Mouse (Mus musculus) adrenal gland, postnatal 36 days (tissue): Measurements from ENCODE around the gene Phc2. TPM values are rescaled to one million over a fixed set of nuclear protein-coding genes. Genes with fewer than 3 reads are reported as not detected.
"Not testable (repeated sequence)": the region's sequence is repeated elsewhere in the genome, so short reads cannot be mapped to it uniquely, and the experiment has no call there.

Experiments
- DNase-seq, 2 experiments: peaks; one replicate each; pipeline ENCODE4 v3.0.0; 2021; ENCODE audit warnings: mixed read lengths in 1 of 2
- long read RNA-seq, 2 experiments: library from polyadenylated mRNA; stranded (forward); transcript quantifications; one replicate each; pipeline ENCODE4 v2.0.0; 2021; ENCODE audit warnings: borderline sequencing depth in 2 of 2
- total RNA-seq, 2 experiments: library from RNA; stranded (reverse); gene quantifications; 2 replicates each; pipeline ENCODE4 v1.2.3; 2021

Gene Phc2
- total RNA-seq: 10 to 100 TPM; 74.8 to 83.2 TPM
- long read RNA-seq, experiment 1, transcript Phc2-202 (7 exons, 2,535 nt): major isoform, 56 of 116 reads
- long read RNA-seq, experiment 1, partial matches to known transcripts: 13 of 116 reads
- long read RNA-seq, experiment 1, other reads (novel, unspliced or antisense): 46 of 116 reads
- long read RNA-seq, experiment 2, transcript Phc2-202 (7 exons, 2,535 nt): major isoform, 33 of 52 reads
- long read RNA-seq, experiment 2, partial matches to known transcripts: 2 of 52 reads
- long read RNA-seq, experiment 2, other reads (novel, unspliced or antisense): 16 of 52 reads

DNA sequence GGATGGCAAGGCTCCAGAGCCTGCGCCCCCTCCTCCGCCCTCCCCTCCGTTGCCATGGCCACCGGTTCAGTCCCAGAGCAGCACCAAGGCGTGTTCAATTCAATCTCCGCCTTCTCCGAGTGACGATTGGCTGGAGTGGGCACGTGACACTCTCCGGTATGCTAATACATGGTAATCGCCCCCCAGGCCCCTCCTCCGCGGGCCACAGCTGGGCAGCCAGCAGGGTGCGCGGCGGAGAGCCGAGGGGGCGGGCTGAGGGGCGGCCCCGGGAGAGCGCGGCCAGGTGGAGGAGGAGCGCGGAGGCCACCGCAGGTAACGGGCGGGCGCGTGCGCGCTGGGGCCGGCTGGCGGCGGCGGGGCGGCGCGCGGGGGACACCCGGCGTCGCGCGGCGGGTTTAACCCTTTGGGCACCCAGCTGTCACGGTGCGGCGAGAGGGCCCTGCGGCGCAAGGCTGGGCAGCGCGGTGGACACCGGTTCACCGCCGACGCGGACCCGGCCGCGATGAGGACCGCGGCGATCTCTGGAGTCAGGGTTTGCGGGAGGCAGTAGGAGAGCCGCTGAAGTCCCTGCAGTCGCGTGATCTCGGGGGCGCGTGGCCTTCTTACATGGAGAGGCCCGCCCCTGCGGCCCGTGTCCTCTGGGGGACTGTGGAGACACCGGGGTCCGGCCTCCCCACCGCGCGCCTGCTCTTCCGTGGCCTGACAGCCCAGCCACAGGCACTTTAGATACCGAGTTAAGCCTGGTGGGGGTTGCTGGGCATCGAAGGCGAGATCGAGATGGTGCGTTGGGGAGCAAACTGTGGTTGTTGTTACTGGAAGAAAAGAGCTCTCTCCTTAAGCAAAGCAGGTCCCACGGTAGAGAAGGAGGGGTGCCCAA is at the start of gene Phc2:
Gene Phc2 (plus strand): TSS at position 198 of the 877 bp plus-strand sequence.
- peak; percentile 95 to 97 for DNase-seq

DNA sequence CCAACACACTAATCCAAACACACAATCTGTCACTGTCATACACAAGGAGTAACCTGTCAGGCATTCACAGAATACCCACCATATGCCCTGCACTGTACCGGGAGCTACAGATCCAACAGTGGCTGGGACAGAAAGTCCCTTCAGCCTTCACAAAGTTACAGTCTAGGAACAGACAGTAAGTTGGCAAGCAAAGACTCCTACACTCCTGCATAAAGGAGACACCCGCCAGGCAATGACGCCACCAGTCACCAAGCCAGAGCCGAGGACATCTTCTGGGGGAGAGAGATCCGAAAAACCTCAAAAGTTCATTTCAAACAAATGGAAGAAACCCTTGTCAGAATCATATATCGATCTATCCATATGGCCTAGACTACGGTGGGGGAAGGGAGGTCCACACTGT is 47.9 kb upstream of the Phc2 start:
- peak; percentile 50 to 62 for DNase-seq

DNA sequence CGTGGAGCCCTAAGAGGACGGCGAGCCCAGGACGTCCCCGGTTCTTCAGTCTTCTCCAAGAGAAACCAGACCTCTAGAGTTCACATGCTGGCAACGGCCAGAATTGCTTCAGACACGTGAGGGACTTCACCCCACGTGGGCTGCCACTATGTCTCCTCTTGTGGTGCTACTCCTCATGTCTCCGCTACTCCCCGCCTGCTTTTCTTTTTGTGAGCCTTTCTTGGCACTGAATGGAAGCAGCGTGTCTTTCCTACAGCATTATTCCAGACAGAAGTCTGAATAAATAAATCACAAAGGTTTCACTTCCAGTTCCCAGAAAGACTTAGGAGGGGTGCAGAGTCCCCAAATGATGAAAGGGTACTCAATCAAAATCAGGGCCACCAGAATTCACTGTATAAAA is 46.8 kb upstream of the Phc2 start:
- DNase-seq: no peak

DNA sequence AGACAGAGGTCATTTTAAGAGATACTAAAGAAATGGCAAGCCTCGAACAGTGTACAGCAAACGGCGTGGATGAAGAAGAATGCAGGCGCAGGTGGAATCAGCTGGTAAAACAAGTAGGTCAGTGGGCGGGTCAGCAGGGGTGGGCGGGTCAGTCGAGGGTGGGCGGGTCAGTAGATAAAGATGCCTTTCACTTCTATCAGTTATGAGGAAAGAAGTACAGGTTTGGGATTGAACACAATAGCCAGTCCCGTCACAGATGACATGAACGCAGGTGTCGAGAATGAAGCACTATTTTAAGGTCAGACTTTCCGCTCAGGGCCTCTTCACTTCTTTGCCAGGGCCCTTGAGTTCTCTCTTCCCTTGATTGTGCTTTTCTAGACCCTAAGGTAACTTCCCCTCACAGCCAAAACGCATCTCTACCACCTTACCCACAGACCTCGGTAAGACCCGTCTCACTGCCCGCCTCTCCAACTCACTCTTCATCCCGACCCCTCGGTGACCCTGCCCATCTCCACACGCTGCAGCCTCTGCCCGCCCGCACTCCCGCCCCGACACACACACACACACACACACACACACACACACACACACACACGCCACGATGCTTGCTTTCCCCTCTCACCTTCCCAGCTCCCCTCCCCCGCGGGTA is 45.1 kb upstream of the Phc2 start:
- DNase-seq: peak in 1 of 2 experiments; percentile 32

DNA sequence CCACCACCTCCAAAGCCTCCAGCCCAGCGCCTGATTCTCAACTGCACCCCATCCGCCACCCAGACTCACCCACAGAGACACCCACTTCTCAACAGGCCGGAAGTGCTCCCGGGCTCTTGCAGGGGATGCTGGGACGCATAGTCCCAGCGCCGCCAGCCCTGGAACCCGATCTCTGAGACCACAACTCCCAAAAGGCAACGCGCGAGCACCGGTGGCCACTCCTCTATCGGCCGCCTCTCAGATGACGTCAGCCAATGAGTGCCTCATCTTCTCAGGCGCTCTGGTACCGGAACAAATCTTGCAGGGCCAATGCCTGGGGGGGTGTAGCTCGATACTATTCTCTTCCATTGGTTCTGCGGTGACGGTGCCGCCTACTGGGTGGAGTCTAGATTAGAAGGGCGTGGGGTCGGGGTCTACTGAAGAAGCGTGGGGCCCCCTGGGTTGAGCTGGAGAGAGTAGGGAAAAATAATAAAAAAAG is 44.5 kb upstream of the Phc2 start, which contains the start of gene Zscan20:
Gene Zscan20 (minus strand): TSS at position 174 of the 478 bp plus-strand sequence.
- DNase-seq: peak; percentile 96

DNA sequence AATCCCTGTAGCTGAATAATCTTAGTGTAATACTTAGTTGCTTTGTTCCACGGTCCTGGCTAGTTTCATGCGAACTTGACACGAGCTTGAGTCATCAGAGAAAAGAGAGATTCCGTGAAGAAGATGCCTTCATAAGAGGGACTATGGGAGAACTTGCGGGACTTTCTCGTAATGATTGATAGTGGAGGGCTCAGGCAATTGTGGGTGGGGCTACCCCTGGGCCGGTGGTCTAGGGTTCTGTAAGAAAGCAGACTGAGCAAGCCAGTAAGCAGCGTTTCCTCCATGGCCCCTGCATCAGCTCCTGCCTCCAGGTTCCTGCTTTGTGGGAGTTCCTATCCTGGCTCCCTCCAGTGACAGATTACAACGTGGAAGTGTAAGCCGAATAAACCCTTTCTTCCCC is 43.8 kb upstream of the Phc2 start:
- DNase-seq: no peak

DNA sequence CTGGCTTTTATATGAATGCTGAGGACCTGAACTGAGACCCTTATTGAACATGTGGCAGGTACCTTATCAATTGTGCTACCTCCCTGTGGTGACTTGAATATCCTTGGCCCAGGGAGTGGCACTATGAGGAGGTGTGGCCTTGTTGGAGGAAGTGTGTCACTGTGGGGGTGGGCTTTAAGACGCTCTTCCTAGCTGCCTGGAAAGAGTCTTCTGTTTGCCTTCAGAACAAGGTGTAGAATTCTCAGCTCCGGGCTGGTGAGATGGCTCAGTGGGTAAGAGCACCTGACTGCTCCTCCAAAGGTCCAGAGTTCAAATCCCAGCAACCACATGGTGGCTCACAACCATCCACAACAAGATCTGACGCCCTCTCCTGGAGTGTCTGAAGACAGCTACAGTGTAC is 42.8 kb upstream of the Phc2 start:
- DNase-seq: not testable (repeated sequence)

DNA sequence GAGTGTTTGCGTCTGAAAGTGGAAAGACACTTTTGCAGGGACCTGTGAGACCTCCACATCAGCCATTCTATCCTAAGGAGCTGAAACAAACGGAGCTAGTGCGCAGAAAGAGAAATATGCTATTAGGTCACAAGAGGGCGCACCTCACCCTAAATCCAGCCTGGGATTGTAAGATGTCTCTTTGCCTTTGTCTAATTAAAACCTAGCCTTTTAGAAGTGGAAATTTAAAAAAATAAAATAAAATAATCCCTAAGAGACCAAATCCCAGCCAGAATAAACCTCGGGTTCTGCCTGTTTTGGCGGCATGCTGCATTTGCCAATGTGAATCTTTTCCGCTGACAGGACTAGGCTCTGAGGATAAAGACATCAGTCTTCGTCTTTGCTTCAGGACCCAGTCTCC is 41.2 kb upstream of the Phc2 start:
- DNase-seq: peak in 1 of 2 experiments; percentile 59

DNA sequence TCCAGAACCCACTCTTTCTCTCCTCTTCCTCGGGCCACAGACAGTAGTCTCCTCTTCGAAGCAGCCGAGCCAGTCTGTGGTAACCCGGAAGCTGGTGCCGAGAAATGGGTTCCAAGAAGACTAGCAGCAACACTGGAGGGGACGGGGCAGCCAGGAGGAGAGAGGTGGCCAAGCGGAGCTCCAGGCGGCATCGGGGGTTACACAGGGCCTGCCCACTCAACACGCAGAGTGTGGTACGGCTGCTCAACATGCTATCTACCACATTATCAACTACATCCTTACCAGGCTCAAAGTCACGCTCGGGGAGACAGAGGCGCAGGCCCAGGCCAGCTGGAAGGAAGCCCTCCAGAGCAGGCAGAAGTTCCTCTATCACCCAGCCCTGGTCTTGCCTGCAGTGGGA is 38.7 kb upstream of the Phc2 start:
- no peak for DNase-seq

DNA sequence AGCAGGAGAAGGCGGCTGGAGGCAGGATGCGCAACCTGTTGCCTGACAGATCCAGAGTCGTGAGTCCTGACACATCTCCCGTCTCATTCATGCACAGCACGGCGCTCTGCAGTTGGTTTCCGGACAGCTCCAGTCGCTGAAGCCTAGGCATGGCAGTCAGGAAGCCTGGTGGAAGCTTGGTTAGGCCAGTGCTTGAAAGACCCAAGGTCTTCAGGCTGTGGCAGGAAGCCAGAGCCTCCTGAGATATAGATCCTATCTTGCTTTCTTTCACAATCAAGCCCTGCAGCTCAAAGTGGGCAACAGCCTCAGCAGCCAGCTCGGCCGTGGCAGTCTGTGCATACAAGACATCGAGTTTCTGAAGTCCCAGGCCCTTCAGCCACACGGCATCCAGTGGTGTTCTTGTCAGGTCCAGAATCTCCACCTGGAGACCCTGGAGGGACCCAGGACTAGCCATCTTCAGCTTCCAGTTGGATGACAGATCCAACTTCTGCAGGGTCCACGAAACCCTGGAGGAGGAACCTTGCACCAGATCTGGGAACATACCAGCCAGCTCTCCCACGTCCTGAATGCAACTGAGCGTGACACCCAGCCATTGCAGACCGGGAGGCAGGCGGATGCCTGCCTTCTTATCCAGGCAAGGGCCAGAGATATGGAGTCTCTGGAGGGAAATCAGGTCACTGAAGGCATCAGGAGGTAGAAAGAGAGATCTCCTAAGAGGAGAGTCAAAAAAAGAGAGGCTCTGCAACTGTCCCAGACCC is 37.0 kb upstream of the Phc2 start:
- peak; percentile 32 to 41 for DNase-seq

DNA sequence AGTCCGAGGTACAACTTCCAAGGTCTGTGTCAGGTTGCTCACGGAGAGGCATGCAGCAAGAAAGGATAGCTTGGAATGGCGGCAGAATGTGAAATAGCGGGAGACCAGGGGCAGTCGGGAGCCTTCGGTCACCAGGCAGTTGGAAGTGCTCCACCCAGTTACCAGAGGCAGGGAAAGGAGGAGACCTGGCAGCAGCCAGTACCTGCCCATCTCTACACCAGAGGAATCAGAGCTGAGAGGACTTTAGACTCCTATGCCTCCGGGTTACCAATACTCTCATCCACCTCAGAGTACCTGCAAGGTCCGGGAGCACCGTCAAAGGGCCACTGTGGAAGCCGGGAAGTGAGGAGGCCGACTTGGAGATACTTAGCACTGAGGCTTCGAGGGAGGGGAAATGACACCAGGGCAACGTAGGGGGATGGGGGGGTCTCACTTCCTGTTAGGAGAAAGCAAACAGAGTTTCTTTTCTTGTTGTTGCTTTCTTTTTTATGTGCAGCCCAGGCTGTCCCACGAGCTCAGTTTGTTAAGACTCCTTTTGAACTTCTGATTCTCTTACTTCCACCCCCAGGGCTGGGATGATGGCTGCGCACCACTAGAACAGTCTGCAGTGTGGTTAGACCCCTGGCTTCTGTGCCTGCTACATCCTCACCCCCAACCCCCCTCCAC is 36.1 kb upstream of the Phc2 start, which contains the start of gene Tlr12:
Gene Tlr12 (minus strand): TSS at position 374 of the 666 bp plus-strand sequence.
- DNase-seq: no peak

DNA sequence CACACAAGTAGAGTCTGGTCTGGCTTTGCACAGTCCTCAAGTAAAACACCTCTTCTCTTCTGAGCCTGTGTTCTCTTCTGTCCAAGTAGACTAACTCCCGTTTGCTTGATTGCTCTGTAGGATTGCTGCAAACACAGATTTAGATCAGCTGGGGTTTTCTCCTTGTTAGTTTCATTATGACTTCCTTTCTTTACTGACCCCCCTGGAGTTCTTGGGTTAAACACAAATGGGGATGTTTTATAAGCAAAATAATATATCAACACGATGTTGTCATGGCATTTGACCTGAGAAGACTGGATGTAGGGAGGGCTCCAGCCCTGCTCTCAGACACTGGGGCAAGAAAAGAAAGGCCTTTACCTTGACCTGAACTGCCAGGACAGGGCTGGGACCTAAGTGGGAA is 35.5 kb upstream of the Phc2 start:
- DNase-seq: no peak

DNA sequence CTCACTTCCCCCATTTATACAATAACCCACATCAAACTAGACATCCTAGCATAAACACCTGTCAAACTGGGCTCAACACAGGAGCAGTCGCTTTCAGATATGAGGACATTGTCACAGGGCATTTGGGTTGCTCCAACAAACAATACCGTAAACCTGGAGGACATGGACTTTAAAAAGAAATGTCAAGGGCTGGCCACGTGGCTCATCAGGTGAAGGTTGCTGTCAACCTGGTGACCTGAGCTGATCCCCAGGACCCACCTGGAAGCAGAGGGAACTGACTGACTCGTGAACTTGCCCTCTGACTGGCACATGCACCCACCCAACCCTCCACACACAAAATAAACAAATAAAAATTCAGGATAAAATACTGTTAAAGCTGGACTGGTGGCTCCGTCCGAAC is 33.9 kb upstream of the Phc2 start:
- no peak for DNase-seq

DNA sequence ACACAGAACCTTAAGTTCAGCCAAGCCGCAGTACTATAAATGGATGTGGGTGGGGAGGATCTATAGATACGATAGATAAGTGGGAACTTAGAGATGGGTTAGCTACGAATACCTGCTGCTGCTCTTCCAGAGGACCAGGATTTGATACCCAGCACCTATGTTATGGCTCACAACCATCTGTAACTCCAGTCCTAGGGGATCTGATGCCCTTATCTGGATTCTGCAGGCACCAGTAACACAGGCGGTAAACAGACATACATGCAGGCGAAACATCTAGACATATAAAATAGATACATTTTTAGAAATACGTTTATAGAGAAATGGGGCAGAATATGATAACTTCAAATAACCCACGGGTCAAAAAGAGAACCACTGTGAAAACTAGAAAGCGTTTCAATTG is 33.4 kb upstream of the Phc2 start:
- DNase-seq: no peak

DNA sequence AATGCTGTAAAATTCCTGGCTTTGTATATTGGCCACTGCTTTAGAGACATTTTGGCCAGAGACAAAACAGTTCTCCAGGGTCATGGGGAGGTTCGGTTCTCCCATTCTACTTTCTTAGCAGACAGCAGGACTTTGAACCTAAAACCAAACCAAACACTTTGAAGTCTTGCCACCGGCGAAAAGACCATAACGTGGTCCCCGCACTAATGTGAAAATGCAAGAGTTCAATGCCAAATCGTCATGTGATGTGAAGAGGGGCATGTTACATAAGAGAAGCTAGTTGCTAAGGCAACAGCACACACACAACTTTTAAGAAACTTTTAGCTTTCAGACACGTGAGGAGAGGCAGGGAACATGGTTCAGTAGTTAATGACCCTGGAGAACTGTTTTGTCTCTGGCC is 19.1 kb upstream of the Phc2 start:
- no peak for DNase-seq

DNA sequence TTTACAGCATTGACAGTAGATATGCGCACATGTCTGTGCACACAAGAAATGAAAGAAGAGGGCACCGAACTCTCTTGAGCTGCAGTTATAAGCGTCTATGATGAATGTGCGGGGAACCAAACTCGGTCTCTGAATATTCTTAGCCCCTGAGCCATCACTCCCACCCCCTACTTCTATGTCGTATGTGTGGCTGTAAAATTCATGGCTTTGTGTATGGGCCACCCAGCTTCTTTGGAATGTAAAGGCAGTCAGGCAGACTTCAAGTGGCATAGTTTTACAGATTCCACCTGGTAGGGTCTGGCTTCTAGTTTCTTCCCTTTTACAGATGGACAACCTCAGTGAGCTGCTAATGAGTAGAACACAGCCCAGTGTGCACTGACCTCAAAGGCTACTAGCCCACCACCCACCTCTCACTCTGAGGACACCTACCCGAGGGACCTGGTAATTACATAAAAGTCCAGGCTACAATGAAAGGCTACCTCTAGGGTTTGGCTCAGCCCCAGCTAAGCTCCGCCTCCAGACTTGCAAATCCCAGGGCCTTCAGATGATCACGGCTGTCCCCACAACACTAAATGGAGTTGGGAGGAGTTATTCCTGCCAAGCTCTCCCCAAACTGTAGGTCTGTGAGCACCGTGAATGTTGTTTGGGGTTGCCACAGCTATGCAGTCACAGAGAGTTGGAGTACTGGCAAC is 18.5 kb upstream of the Phc2 start:
- peak; percentile 55 to 66 for DNase-seq

DNA sequence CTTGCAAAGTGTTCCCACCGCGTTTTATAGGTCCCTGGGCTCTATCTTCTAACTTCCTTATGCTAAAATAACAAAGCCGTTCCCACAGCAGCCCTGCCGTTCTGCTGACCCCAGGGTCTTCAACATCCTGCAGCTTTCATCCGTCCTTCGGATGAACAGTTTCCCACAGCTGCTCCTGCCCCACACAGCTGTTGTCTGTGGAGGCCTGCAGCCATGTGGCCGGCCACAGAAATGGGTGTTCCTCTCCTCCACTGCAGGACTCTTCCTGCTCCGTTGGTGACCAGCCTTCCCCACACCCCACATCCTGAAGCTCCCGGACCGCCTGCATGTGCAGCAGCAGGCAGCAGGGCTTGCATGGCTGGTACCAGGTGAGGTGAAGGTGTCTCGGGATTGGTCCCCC is 17.3 kb upstream of the Phc2 start:
- DNase-seq: no peak

DNA sequence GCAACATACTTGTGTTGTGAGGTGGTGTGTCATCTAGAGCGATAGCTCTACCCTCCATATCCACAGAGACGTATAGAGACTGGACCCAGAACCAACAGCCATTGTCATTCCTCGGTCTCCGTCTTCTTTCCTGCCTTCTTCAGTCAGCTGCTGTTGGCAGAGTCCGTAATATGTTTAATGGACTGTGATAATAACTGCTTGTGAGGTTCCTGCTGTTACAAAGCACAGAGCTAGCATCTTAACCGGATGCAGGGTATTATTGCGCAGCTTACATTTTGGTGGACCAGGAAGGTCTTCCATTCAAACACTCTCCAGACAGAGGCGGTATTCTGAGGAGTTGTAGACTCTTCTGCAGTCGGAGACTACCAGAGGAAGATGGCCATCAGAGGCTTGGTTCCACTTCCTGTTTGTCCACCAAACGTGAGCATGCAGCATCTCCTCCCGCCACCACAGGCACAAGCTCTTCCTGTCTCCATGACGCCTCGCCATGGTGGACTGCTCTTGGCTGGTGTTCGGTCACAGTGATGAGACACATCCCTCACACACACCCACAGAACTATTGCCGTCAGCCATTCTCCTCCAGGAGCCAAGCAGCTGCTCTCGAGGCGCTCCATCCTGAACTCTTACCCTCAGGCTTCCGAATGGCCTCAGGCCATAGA is 16.1 kb upstream of the Phc2 start:
- no peak for DNase-seq

DNA sequence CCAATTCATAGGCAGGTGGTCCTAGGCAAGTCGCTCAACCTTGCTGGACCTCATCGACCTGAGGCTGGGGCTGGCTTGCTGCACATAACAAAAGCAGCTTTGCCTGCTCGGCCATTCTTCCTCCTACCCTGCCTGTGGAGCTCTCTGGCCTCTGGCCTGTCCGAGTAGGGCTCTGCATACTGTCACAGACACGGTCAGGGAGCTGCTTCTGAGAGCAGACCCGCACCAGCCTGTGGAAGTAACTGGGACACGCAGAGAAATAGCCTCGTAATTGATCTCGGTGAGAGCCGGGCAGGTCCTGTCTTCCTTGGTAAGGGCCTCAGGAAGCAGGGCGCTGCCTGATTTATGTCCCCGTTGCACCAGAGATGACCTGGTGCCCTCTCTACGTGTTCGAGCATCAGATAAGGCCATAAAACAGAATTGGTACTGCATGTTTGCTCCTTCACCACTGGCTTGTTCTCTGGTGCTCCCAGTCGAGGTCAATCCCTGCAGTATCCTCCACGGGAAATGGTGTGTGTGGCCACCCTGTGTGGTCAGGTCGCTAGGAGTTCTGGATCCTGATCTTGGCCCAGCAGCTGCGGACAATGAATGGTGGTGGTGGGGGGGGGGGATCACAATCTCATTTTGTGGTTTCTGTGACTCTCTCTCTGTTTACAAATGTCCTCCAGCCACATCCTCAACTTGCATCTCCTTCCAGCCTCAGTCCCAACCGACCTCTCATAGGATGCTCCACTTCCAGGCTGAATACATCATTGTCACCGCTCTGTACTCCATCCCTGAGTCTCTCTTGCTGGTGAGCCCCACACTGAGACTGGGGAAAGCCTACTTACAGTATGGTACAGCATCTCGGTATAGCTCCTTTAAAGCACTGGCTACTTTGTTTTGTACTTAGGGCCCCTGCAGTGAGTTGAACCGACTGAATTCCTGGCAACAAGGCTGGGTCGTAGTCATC is 12.5 kb upstream of the Phc2 start:
- no peak for DNase-seq
